Mouse (Mus musculus) cerebellum, postnatal 10 days (tissue): ENCODE results near the gene Tmco2.
"Not testable (repeated sequence)": the region's sequence is repeated elsewhere in the genome, so short reads cannot be mapped to it uniquely, and the experiment has no call there.

ENCODE experiments used
- DNase-seq, 2 experiments: peaks; one replicate each; pipeline ENCODE4 v3.0.0; 2021; ENCODE audit warnings: mixed read lengths in 2 of 2

Gene Tmco2

DNA sequence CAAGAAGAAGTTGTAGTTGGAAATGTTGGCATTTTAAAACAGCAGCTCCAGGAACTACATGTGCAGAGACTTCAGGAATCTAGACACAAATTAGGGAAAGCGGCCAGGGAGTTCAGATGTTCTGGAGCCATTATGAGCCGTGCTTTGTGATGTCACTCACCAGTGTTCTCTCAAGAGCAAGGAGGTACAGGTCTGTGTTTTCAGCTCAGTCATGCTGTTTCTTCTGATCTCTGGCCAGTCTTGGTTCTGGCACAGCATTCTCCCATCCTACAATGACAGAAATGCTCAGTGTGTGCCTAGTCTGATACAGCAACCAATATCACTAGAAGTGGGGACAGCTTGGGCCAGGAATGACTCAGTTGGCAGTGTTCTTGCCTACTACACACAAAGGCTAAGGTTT is at the start of gene Tmco2:
TSS of gene Tmco2 (minus strand) at position 101 of the 400 bp plus-strand sequence.
- DNase-seq, result no peak

DNA sequence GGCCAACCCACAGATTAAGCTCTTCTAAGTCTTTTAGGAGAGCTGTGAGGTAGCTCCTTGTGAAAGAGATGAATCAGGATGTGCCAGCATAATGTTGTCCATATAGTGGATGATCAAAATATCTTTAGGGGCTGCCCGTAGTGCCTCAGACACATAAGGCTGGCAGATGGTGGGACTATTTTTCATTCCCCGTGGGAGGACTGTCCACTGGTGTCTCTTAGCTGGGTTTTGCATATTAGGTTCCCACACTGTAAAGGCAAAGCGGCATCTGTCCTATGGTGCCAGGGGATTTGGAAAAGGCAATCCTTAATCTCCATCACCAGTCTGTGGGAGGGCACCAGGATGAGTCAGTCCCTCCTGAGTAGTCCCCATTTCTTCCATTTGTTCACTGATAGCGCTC is 5.7 kb downstream of the Tmco2 start:
- DNase-seq, result no peak

GRCm38 (mm10) chr4:121097650-121098378 is 11.2 kb downstream of the Tmco2 start, which contains the start of gene Zmpste24:
Gene Zmpste24, minus strand, starts transcription at chr4:121098241.
- peak; percentile 92 to 93 for DNase-seq

- DNase-seq, result no peak
Measured at GRCm38 (mm10) chr4:121090211-121090610, 18.8 kb downstream of the Tmco2 start.

GRCm38 (mm10) chr4:121088696-121089095 is 20.3 kb downstream of the Tmco2 start:
- DNase-seq, result no peak

DNA sequence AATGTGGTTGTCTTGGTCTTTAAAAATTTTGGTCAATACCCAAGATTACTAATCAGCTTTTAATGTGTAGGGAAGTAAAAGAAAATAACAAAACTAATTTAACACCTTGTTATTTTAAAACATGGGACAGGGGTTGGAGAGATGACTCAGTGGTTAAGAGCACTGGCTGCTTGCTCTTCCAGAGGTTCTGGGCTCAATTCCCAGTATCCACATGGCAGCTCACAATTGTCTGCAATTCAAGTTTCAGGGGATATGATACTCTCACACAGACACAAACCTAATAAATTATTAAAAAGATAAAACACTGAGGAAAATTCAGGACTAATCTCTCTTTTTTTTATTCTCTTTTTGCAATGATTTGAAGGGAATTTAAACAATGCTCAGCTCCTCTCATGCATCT is 24.5 kb downstream of the Tmco2 start:
- DNase-seq, result no peak

- DNase-seq, result no peak
Measured at GRCm38 (mm10) chr4:121080395-121080794, 28.6 kb downstream of the Tmco2 start.

DNA sequence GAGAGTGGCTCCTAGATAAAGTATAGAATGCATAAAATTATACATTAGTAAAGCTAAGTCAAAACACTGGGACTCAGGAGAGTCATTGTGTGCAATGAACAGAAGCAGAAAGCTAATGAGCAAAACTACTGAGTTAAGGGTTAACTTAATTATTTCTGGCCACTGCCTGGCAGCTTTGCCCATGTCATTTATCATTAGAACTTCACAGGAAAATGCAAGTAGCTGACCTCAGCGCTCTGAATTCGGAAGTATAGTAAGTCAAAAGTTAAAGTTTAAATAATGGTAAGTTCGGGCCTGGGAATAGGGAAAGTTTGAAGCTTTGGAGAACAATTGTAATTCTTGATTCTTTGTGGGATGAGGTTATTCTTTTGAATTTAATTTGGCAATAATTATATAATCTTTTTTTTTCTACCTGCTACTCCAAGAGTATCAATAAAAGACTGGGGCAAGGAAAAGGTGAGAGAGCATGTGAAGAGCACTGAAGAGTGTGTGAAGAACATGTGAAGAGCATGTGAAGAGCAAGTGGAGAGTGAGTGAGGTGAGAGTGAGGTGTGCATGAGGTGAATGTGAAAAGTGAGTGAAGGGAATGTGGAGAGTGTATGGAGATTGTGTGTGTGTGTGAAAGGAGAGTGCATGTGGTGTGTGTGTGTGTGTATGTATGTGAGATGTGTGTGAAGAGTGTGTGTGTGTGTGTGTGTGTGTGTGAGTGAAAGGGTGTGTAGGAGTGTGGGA is 30.9 kb downstream of the Tmco2 start:
- DNase-seq, result no peak

- DNase-seq, result no peak
Measured at GRCm38 (mm10) chr4:121074250-121074649, 34.8 kb downstream of the Tmco2 start.

DNA sequence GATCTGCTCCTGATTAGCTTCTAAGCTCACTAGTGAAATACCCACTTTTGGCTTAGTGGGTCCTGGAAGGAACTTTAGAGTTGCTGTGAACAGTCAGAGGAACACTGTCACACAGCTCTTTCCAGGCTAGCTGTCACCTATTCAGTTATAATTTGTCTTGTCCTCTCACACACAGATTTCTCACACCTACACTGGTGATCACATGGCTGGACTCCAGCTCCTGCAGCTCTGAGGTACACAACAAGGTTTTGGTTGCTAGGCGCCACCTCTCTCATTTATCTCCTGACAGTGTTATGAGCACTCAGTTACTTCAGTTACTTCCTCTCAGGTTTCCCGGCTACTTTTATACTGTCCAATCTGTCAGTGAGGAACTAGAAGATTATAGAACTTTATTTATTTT is 43.7 kb downstream of the Tmco2 start:
- DNase-seq, result no peak

DNA sequence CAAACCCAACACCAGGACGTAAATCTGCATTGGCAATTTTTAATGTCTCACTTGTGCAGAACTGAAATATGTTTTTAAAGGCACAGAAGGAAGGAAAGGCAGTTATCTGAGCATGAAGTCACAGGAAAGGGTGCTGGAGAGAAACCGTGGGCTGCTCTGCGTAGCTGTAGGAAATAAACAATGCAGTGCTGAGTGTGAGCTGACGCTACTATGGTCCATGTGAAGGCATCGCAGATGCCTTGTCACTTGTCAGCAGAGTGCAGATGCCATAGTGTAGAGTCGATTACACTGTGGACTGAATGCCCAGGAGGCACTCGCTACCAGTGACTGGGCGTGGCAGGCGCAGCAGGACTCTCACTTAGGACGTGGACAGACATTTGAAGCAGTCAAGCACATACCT is 49.8 kb downstream of the Tmco2 start:
- DNase-seq, result not testable (repeated sequence)

DNA sequence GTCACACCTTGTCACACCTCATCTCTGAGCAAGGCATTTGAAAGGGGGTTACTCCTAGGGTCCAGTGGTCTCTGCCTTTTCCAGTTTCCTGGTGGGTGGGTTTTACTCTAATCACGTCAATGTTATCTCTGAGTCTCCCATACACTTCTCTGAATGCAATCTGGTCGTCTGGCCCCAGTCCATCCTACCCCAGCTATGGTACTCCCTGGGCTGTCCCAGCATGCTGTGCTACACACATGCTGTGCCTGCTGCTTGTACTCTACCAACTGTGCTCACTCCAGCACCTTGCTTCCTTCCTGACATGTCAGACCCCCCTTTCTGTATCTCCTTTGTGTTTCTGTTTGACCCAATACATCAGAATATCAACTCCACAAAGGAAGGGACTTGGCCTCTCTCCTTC is 52.0 kb downstream of the Tmco2 start:
- peak in 1 of 2 experiments; percentile 36 for DNase-seq

GRCm38 (mm10) chr4:121056342-121056741 is 52.7 kb downstream of the Tmco2 start:
- DNase-seq, result peak; percentile 58 to 63
